Mouse (Mus musculus) common myeloid progenitor, adult 5-6 weeks (primary cell): ENCODE measurements around the gene Kmt2e. TPM values are rescaled to one million over a fixed set of nuclear protein-coding genes. Genes with fewer than 3 reads are reported as not detected.
"Not testable (repeated sequence)": the region's sequence is repeated elsewhere in the genome, so short reads cannot be mapped to it uniquely, and the experiment has no call there.

Source experiments
- ATAC-seq: replicated peaks from 2 replicates; pipeline ENCODE4 v1.8.0; 2016; ENCODE audit warnings: low read depth, mild to moderate bottlenecking, moderate TSS enrichment, inconsistent platforms; ENCODE audit not compliant: poor library complexity, severe bottlenecking
- total RNA-seq: library from RNA; stranded (forward); fragments of 200-1000, 187-1606 nt; gene quantifications from 2 replicates; pipeline ENCODE4 v1.2.3, GENCODE M21; 2017

The Kmt2e gene
- total RNA-seq, 1 experiment from 2014 or later, result 110 TPM

DNA sequence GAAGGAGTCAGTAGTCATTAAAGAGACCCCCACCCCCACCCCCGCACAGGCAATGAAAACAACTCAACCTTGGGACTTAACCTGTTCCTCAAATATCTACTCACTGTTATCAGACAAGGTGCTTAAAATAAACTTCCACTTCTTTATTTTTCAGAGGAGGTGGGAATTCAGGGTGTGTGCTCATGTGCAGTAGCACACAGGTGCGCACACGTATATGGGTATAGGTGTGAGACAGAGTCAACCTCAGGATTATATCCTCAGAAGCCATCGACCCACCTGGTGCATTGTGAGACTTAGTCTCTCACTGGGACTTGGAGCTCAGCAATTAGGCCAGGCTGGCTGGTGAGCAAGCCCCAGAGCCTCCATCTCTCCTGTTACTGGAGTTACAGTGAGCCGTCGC lies 96.9 kb downstream of the Kmt2e start:
- ATAC-seq, result no peak

GRCm38 (mm10) chr5:23531541-23532096 lies 97.4 kb downstream of the Kmt2e start:
- ATAC-seq, result no peak

DNA sequence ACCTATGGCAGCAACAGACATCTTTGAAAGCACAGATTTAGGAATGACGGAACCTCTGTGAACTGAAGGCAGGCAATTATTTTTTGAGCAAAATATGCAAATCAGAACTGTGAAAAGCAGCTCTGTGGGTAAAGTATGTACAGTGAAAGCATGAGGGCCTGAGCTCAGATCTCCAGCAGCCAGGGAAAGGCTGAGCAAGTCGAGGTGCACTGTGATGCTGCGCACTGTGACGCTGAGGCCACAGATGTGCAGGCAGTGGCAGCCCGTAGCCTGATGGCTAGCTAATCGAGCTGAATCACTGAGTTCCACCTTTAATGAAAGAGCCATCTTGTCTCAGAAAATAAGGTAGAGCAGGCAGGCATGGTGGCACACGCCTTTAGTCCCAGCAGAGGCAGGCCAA lies 101.5 kb downstream of the Kmt2e start:
- no peak for ATAC-seq

DNA sequence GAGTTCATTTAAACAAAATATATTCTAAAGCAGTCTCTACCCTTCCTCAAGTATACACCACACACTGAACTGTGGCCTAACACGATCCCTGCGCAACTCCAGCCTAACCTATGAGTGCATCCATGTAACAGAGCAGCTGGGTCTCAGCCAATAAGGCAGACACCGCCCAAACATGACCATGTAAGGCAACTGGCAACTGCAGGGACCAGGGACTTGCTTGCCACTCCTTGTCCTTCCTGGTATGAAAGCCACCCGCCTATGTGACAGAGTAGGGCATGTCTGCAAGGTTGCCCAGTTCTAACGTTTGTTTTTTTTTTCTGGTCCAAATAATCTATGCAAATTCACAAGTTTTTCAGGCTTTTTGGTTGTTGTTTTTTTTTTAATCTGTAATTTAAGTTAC lies 117.4 kb downstream of the Kmt2e start:
- no peak for ATAC-seq

GRCm38 (mm10) chr5:23553338-23553737 lies 119.1 kb downstream of the Kmt2e start:
- not testable (repeated sequence) for ATAC-seq
